Mouse (Mus musculus): ENCODE data around the gene Ints3. TPM values are rescaled to one million over a fixed set of nuclear protein-coding genes. Genes with fewer than 3 reads are reported as not detected.

The Ints3 gene
- polyA plus RNA-seq, 1 experiment: 39.3 TPM

- peaks cover 5% of the 10 kb centered on the region for H3K27me3 ChIP-seq (ENCODE audit: control insufficient read depth, insufficient read depth, insufficient read length)
- no peak overlapping the region for H3ac ChIP-seq (ENCODE audit: control insufficient read depth, insufficient read length, low read depth)
- TF ChIP-seq USF1 (IDR thresholded peaks at IDR 0.05; ENCODE audit: low read depth) (no peak), MAX (IDR thresholded peaks at IDR 0.05) (no peak)
- H3K79me3 ChIP-seq (ENCODE audit: low read depth): no peaks in the 10 kb centered on the region
- no peak overlapping the region for H3K4me3 ChIP-seq (ENCODE audit: insufficient read depth, poor library complexity, severe bottlenecking)
- H3K36me3 ChIP-seq (ENCODE audit: control insufficient read depth, insufficient read depth): no peaks in the 10 kb centered on the region
- H3K79me2 ChIP-seq (ENCODE audit: control insufficient read depth, insufficient read depth): no peaks in the 10 kb centered on the region
Observed at GRCm38 (mm10) chr3:90461935-90462334, 28.5 kb upstream of the Ints3 start.

GRCm38 (mm10) chr3:90460315-90460714 lies 26.9 kb upstream of the Ints3 start:
- Histone ChIP-seq H3K4me3 (ENCODE audit: insufficient read depth, poor library complexity, severe bottlenecking) (no peak overlapping the region), H3K27me3 (ENCODE audit: control insufficient read depth, insufficient read depth, insufficient read length) (peaks cover 5% of the 10 kb centered on the region), H3K79me3 (ENCODE audit: low read depth) (no peaks in the 10 kb centered on the region), H3K36me3 (ENCODE audit: control insufficient read depth, insufficient read depth) (no peaks in the 10 kb centered on the region), H3K79me2 (ENCODE audit: control insufficient read depth, insufficient read depth) (no peaks in the 10 kb centered on the region), H3ac (ENCODE audit: control insufficient read depth, insufficient read length, low read depth) (no peak overlapping the region)
- TF ChIP-seq FOSL1 (IDR thresholded peaks at IDR 0.05; ENCODE audit: insufficient read depth, low read length, poor library complexity, severe bottlenecking): no peak
- TF ChIP-seq CEBPB (IDR thresholded peaks at IDR 0.05; ENCODE audit: low read depth): no peak
- TF ChIP-seq MAX (IDR thresholded peaks at IDR 0.05): no peak
- TF ChIP-seq USF1 (IDR thresholded peaks at IDR 0.05; ENCODE audit: low read depth): no peak
- TF ChIP-seq CTCF (IDR thresholded peaks at IDR 0.05; ENCODE audit: control insufficient read depth, insufficient read depth, insufficient read length): no peak
- TF ChIP-seq MYOG (IDR thresholded peaks at IDR 0.05; ENCODE audit: control insufficient read depth, extremely low read depth, insufficient read length): no peak
- TF ChIP-seq MYOD1 (IDR thresholded peaks at IDR 0.05; ENCODE audit: control insufficient read depth, insufficient read length, low read depth): no peak

- Histone ChIP-seq H3K79me2 (ENCODE audit: control insufficient read depth, insufficient read depth) (no peaks in the 10 kb centered on the region), H3K27me3 (ENCODE audit: control insufficient read depth, insufficient read depth, insufficient read length) (no peaks in the 10 kb centered on the region), H3K4me3 (ENCODE audit: insufficient read depth, poor library complexity, severe bottlenecking) (no peak overlapping the region), H3ac (ENCODE audit: control insufficient read depth, insufficient read length, low read depth) (no peak overlapping the region), H3K79me3 (ENCODE audit: low read depth) (no peaks in the 10 kb centered on the region), H3K36me3 (ENCODE audit: control insufficient read depth, insufficient read depth) (no peaks in the 10 kb centered on the region)
- TF ChIP-seq MAX (IDR thresholded peaks at IDR 0.05) (no peak), CTCF (IDR thresholded peaks at IDR 0.05; ENCODE audit: control insufficient read depth, insufficient read depth, insufficient read length) (no peak), MYOD1 (IDR thresholded peaks at IDR 0.05; ENCODE audit: control insufficient read depth, insufficient read length, low read depth) (no peak), MYOG (IDR thresholded peaks at IDR 0.05; ENCODE audit: control insufficient read depth, extremely low read depth, insufficient read length) (no peak), USF1 (IDR thresholded peaks at IDR 0.05; ENCODE audit: low read depth) (no peak), CEBPB (IDR thresholded peaks at IDR 0.05; ENCODE audit: low read depth) (no peak), FOSL1 (IDR thresholded peaks at IDR 0.05; ENCODE audit: insufficient read depth, low read length, poor library complexity, severe bottlenecking) (no peak)
Observed at GRCm38 (mm10) chr3:90459727-90460126, 26.3 kb upstream of the Ints3 start.

GRCm38 (mm10) chr3:90454931-90455330 lies 21.5 kb upstream of the Ints3 start:
- Histone ChIP-seq H3K79me2 (ENCODE audit: control insufficient read depth, insufficient read depth) (no peaks in the 10 kb centered on the region), H3ac (ENCODE audit: control insufficient read depth, insufficient read length, low read depth) (no peak overlapping the region), H3K36me3 (ENCODE audit: control insufficient read depth, insufficient read depth) (no peaks in the 10 kb centered on the region), H3K27me3 (ENCODE audit: control insufficient read depth, insufficient read depth, insufficient read length) (no peaks in the 10 kb centered on the region), H3K4me3 (ENCODE audit: insufficient read depth, poor library complexity, severe bottlenecking) (no peak overlapping the region), H3K79me3 (ENCODE audit: low read depth) (no peaks in the 10 kb centered on the region)
- no peak for TF ChIP-seq CTCF (IDR thresholded peaks at IDR 0.05; ENCODE audit: control insufficient read depth, insufficient read depth, insufficient read length)
- no peak for TF ChIP-seq CEBPB (IDR thresholded peaks at IDR 0.05; ENCODE audit: low read depth)
- TF ChIP-seq MAX (IDR thresholded peaks at IDR 0.05): no peak
- no peak for TF ChIP-seq USF1 (IDR thresholded peaks at IDR 0.05; ENCODE audit: low read depth)
- no peak for TF ChIP-seq MYOD1 (IDR thresholded peaks at IDR 0.05; ENCODE audit: control insufficient read depth, insufficient read length, low read depth)
- TF ChIP-seq FOSL1 (IDR thresholded peaks at IDR 0.05; ENCODE audit: insufficient read depth, low read length, poor library complexity, severe bottlenecking): no peak
- TF ChIP-seq MYOG (IDR thresholded peaks at IDR 0.05; ENCODE audit: control insufficient read depth, extremely low read depth, insufficient read length): no peak

- no peaks in the 10 kb centered on the region for H3K79me3 ChIP-seq (ENCODE audit: low read depth)
- H3K36me3 ChIP-seq (ENCODE audit: control insufficient read depth, insufficient read depth): no peaks in the 10 kb centered on the region
- H3K79me2 ChIP-seq (ENCODE audit: control insufficient read depth, insufficient read depth): no peaks in the 10 kb centered on the region
- H3K27me3 ChIP-seq (ENCODE audit: control insufficient read depth, insufficient read depth, insufficient read length): no peaks in the 10 kb centered on the region
- TF ChIP-seq CEBPB (IDR thresholded peaks at IDR 0.05; ENCODE audit: low read depth): no peak
- no peak for TF ChIP-seq FOSL1 (IDR thresholded peaks at IDR 0.05; ENCODE audit: insufficient read depth, low read length, poor library complexity, severe bottlenecking)
- no peak overlapping the region for H3K4me3 ChIP-seq (ENCODE audit: insufficient read depth, poor library complexity, severe bottlenecking)
- H3ac ChIP-seq (ENCODE audit: control insufficient read depth, insufficient read length, low read depth): no peak overlapping the region
Observed at GRCm38 (mm10) chr3:90451396-90452095, 18.1 kb upstream of the Ints3 start.

GRCm38 (mm10) chr3:90450874-90451273 lies 17.5 kb upstream of the Ints3 start:
- no peak overlapping the region for H3K4me3 ChIP-seq (ENCODE audit: insufficient read depth, poor library complexity, severe bottlenecking)
- H3ac ChIP-seq (ENCODE audit: control insufficient read depth, insufficient read length, low read depth): no peak overlapping the region
- no peaks in the 10 kb centered on the region for H3K79me2 ChIP-seq (ENCODE audit: control insufficient read depth, insufficient read depth)
- no peaks in the 10 kb centered on the region for H3K36me3 ChIP-seq (ENCODE audit: control insufficient read depth, insufficient read depth)
- TF ChIP-seq CEBPB (IDR thresholded peaks at IDR 0.05; ENCODE audit: low read depth): no peak
- TF ChIP-seq MYOG (IDR thresholded peaks at IDR 0.05; ENCODE audit: control insufficient read depth, extremely low read depth, insufficient read length): no peak
- TF ChIP-seq USF1 (IDR thresholded peaks at IDR 0.05; ENCODE audit: low read depth): no peak
- TF ChIP-seq MYOD1 (IDR thresholded peaks at IDR 0.05; ENCODE audit: control insufficient read depth, insufficient read length, low read depth): no peak
- H3K79me3 ChIP-seq (ENCODE audit: low read depth): no peaks in the 10 kb centered on the region
- H3K27me3 ChIP-seq (ENCODE audit: control insufficient read depth, insufficient read depth, insufficient read length): no peaks in the 10 kb centered on the region

Data from C2C12 (cell line).